In genomic region chr3:92903640-92904039, GRCm38 (mm10) we compare ENCODE assay signal across 1 mouse cellular context.
TF ChIP-seq lines count a peak whose summit lies in the region.

No protein-coding gene starts in this region.

TF ChIP-seq in CH12.LX, 34 proteins besides CTCF, POLR2A, EP300 and RAD21 (continued from another document):
- TF ChIP-seq IRF4 (IDR thresholded peaks at IDR 0.05; ENCODE audit: low read depth, low read length) (no peak), MAFK (IDR thresholded peaks at IDR 0.05; ENCODE audit: insufficient replicate concordance, low read length) (no peak), KAT2A (IDR thresholded peaks at IDR 0.05; ENCODE audit: insufficient replicate concordance, low read length) (no peak), HCFC1 (IDR thresholded peaks at IDR 0.05; ENCODE audit: low read depth, low read length) (no peak), GABPA (IDR thresholded peaks at IDR 0.05; ENCODE audit: insufficient replicate concordance, low read depth, low read length) (no peak), E2F4 (IDR thresholded peaks at IDR 0.05; ENCODE audit: insufficient replicate concordance, low read depth, low read length) (no peak), USF1 (IDR thresholded peaks at IDR 0.05; ENCODE audit: low read depth, low read length) (no peak)
